Mouse (Mus musculus): Measurements from ENCODE around the gene Drap1.

The Drap1 gene

GRCm38 (mm10) chr19:5374748-5375147, 50.0 kb downstream of the Drap1 start:
- no peak for DNase-seq

GRCm38 (mm10) chr19:5374177-5374576, 50.6 kb downstream of the Drap1 start:
- no peak for DNase-seq
